Comparison of ENCODE assay signal across 8 mouse cellular contexts in genomic region chr7:131410416-131411058, GRCm38 (mm10). TPM values are rescaled to one million over a fixed set of nuclear protein-coding genes. Genes with fewer than 3 reads are reported as not detected.
DNase-seq lines count a peak whose midpoint lies in the region; ATAC-seq and TF ChIP-seq lines count a peak whose summit lies in the region.

Gene Ikzf5, minus strand, starts transcription at chr7:131410521.
Gene Acadsb, plus strand, starts transcription at chr7:131410601.

- TF ChIP-seq POLR2A in MEL (IDR thresholded peaks at IDR 0.05; ENCODE audit: control insufficient read depth in 1 of 2, insufficient read depth in 1 of 2, low read depth in 1 of 2, low read length in 2 of 2, poor library complexity in 1 of 2): peak; percentile 55 to 67; a peak in 2 of 4 replicates
- peak; percentile 82; the same call in 1 of the 2 replicates for TF ChIP-seq POLR2A in cerebellum, adult 2 months (IDR thresholded peaks at IDR 0.05; ENCODE audit: borderline replicate concordance, insufficient read depth, low read length)

- peaks cover 0 to 17% of the 10 kb centered on the region in 2 experiments; a peak in 2 of 4 replicates for H3K36me3 ChIP-seq in MEL (ENCODE audit: control insufficient read depth in 1 of 2, insufficient read depth in 2 of 2, low read length in 2 of 2)
- H3K36me3 ChIP-seq in forebrain, postnatal 0 days (ENCODE audit: insufficient read depth): no peaks in the 10 kb centered on the region
- H3K36me3 ChIP-seq in lung, embryonic 15.5 days: 0 out of 2 replicates have a peak, but pooled peaks cover 2% of the 10 kb centered on the region

- no peak for TF ChIP-seq EP300 in MEL (IDR thresholded peaks at IDR 0.05; ENCODE audit: low read depth in 1 of 2, low read length in 2 of 2)

- peak; percentile 99 for ATAC-seq in forebrain, postnatal 0 days
- peak; percentile 97 for ATAC-seq in lung, embryonic 15.5 days (ENCODE audit: borderline replicate concordance, extremely low read depth, low FRiP score, low TSS enrichment)

- no peak for TF ChIP-seq CTCF in MEL (IDR thresholded peaks at IDR 0.05 in 2 of 3, conservative IDR thresholded peaks at IDR 0.05 in 1 of 3; ENCODE audit: control insufficient read depth in 1 of 3, insufficient read depth in 1 of 3, low read depth in 2 of 3, low read length in 3 of 3, poor library complexity in 1 of 3, severe bottlenecking in 1 of 3)
- TF ChIP-seq CTCF in cerebellum, adult 2 months (IDR thresholded peaks at IDR 0.05; ENCODE audit: borderline replicate concordance, insufficient read depth, low read depth, low read length): no peak
- TF ChIP-seq CTCF in forebrain, postnatal 0 days (IDR thresholded peaks at IDR 0.05; ENCODE audit: low read depth): no peak

- no peaks in the 10 kb centered on the region for H3K9me3 ChIP-seq in MEL (replicated peaks; ENCODE audit: insufficient read depth, low read length)
- H3K9me3 ChIP-seq in forebrain, postnatal 0 days (ENCODE audit: low read length): no peaks in the 10 kb centered on the region
- no peaks in the 10 kb centered on the region for H3K9me3 ChIP-seq in lung, embryonic 15.5 days

- peaks cover 15% of the 10 kb centered on the region for H3K79me2 ChIP-seq in MEL (ENCODE audit: control insufficient read depth, insufficient read depth, low read length, poor library complexity)

- H3K4me2 ChIP-seq in forebrain, postnatal 0 days (ENCODE audit: low read depth): peak within 1 kb of the TSS; percentile 60
- peak within 1 kb of the TSS; percentile 79 for H3K4me2 ChIP-seq in lung, embryonic 15.5 days

- WGBS in cerebellum, adult 2 months: under 1% methylated on average over 42 of the region's 42 CpGs
- WGBS in forebrain, postnatal 0 days: under 1% methylated on average over 42 of the region's 42 CpGs
- WGBS in lung, embryonic 15.5 days: under 1% methylated on average over 42 of the region's 42 CpGs

- DNase-seq in MEL (ENCODE audit: low read depth, low spot score): peak; percentile 97
- DNase-seq in cerebellum, adult 2 months: peak; percentile 98 to 99
- peak; percentile 98 for DNase-seq in forebrain, postnatal 0 days
- peak; percentile 99 for DNase-seq in heart, postnatal 4 days
- DNase-seq in layer of hippocampus, adult 8-10 months (ENCODE audit: low spot score in 2 of 2): peak; percentile 98
- peak; percentile 98 for DNase-seq in ovary, adult 18-20 months (ENCODE audit: low spot score)
- peak; percentile 98 for DNase-seq in thymus, postnatal 0 days (ENCODE audit: low spot score)

- H3K27me3 ChIP-seq in MEL (ENCODE audit: control insufficient read depth in 1 of 2, insufficient read depth in 2 of 2, low read length in 2 of 2): no peaks in the 10 kb centered on the region
- H3K27me3 ChIP-seq in cerebellum, adult 2 months (ENCODE audit: control insufficient read depth, insufficient read depth, low read length): no peaks in the 10 kb centered on the region
- no peaks in the 10 kb centered on the region for H3K27me3 ChIP-seq in forebrain, postnatal 0 days (ENCODE audit: insufficient read depth, low read length)
- no peaks in the 10 kb centered on the region for H3K27me3 ChIP-seq in lung, embryonic 15.5 days

- peak within 1 kb of the TSS; percentile 35; the same call in 1 of the 2 replicates for H3K27ac ChIP-seq in MEL (ENCODE audit: control insufficient read depth, low read depth, low read length)
- H3K27ac ChIP-seq in cerebellum, adult 2 months (ENCODE audit: insufficient read depth, low read length): peak within 1 kb of the TSS; percentile 71
- peak within 1 kb of the TSS; percentile 76 for H3K27ac ChIP-seq in forebrain, postnatal 0 days (ENCODE audit: low read depth, low read length)
- H3K27ac ChIP-seq in lung, embryonic 15.5 days: peak within 1 kb of the TSS; percentile 94

- TF ChIP-seq RAD21 in MEL (IDR thresholded peaks at IDR 0.05; ENCODE audit: low read depth, low read length): no peak

- H3K9ac ChIP-seq in MEL (ENCODE audit: control insufficient read depth, low read depth, low read length, poor library complexity, severe bottlenecking): peak within 1 kb of the TSS; percentile 89
- peak within 1 kb of the TSS; percentile 84 for H3K9ac ChIP-seq in forebrain, postnatal 0 days
- peak within 1 kb of the TSS; percentile 72 for H3K9ac ChIP-seq in lung, embryonic 15.5 days

- peaks cover 3 to 5% of the 10 kb centered on the region in 2 experiments for H3K4me1 ChIP-seq in MEL (ENCODE audit: control insufficient read depth in 1 of 2, insufficient read depth in 2 of 2, low read length in 2 of 2)
- H3K4me1 ChIP-seq in cerebellum, adult 2 months (ENCODE audit: control insufficient read depth, insufficient read depth, low read length): no peaks in the 10 kb centered on the region; the same call in 1 of the 2 replicates
- peaks cover 16% of the 10 kb centered on the region for H3K4me1 ChIP-seq in forebrain, postnatal 0 days (ENCODE audit: insufficient read depth)
- peaks cover 16% of the 10 kb centered on the region for H3K4me1 ChIP-seq in lung, embryonic 15.5 days

- peak within 1 kb of the TSS; percentile 72 to 75 for H3K4me3 ChIP-seq in MEL (ENCODE audit: control insufficient read depth in 1 of 2, insufficient read depth in 1 of 2, low read depth in 2 of 2, low read length in 2 of 2)
- H3K4me3 ChIP-seq in cerebellum, adult 2 months (replicated peaks; ENCODE audit: insufficient read depth, low read depth, low read length): peak within 1 kb of the TSS; percentile 98
- H3K4me3 ChIP-seq in forebrain, postnatal 0 days (ENCODE audit: low read depth, low read length): peak within 1 kb of the TSS; percentile 73
- H3K4me3 ChIP-seq in lung, embryonic 15.5 days: peak within 1 kb of the TSS; percentile 63

TF ChIP-seq in MEL, 35 proteins besides CTCF, POLR2A, EP300 and RAD21 (continues in another document):
- TF ChIP-seq TBP (IDR thresholded peaks at IDR 0.05; ENCODE audit: low read depth, low read length): no peak
- TF ChIP-seq RCOR1 (IDR thresholded peaks at IDR 0.05; ENCODE audit: low read depth, low read length): no peak
- peak; percentile 60; the same call in 1 of the 2 replicates for TF ChIP-seq NRF1 (IDR thresholded peaks at IDR 0.05; ENCODE audit: insufficient read depth, low read depth, low read length, poor library complexity, severe bottlenecking)
- no peak for TF ChIP-seq CHD1 (IDR thresholded peaks at IDR 0.05; ENCODE audit: low read depth, low read length)
- no peak for TF ChIP-seq USF2 (IDR thresholded peaks at IDR 0.05; ENCODE audit: borderline replicate concordance in 1 of 2, insufficient read depth in 1 of 2, low read depth in 1 of 2, low read length in 2 of 2)
- no peak for TF ChIP-seq MAFK (IDR thresholded peaks at IDR 0.05; ENCODE audit: borderline replicate concordance, low read depth, low read length)
- peak; percentile 59; the same call in 1 of the 2 replicates for TF ChIP-seq POLR2AphosphoS2 (IDR thresholded peaks at IDR 0.05; ENCODE audit: low read length)
- TF ChIP-seq TCF12 (IDR thresholded peaks at IDR 0.05; ENCODE audit: low read depth, low read length): peak; percentile 63
- no peak for TF ChIP-seq MAX (IDR thresholded peaks at IDR 0.05; ENCODE audit: low read length)
- TF ChIP-seq ELF1 (IDR thresholded peaks at IDR 0.05; ENCODE audit: low read depth, low read length): 0 out of 2 replicates have a peak, but pooled peaks have one; percentile 50
- TF ChIP-seq MEF2A (IDR thresholded peaks at IDR 0.05; ENCODE audit: extremely low read depth, insufficient replicate concordance, low read depth, low read length, poor library complexity, severe bottlenecking): no peak
- TF ChIP-seq BHLHE40 (IDR thresholded peaks at IDR 0.05; ENCODE audit: borderline replicate concordance, low read depth, low read length): no peak
- TF ChIP-seq POLR2AphosphoS5 (IDR thresholded peaks at IDR 0.05; ENCODE audit: borderline replicate concordance, low read depth, low read length): no peak
- TF ChIP-seq ZC3H11A (IDR thresholded peaks at IDR 0.05; ENCODE audit: low read depth, low read length): no peak
- peak; percentile 94 for TF ChIP-seq SIN3A (IDR thresholded peaks at IDR 0.05; ENCODE audit: low read length)
- TF ChIP-seq MAZ (IDR thresholded peaks at IDR 0.05; ENCODE audit: low read depth, low read length): no peak; the same call in 1 of the 2 replicates
- no peak for TF ChIP-seq E2F4 (IDR thresholded peaks at IDR 0.05; ENCODE audit: borderline replicate concordance, low read depth, low read length)
- no peak for TF ChIP-seq ZMIZ1 (IDR thresholded peaks at IDR 0.05; ENCODE audit: low read depth, low read length)
- TF ChIP-seq JUND (IDR thresholded peaks at IDR 0.05; ENCODE audit: low read depth, low read length): no peak
- TF ChIP-seq HCFC1 (IDR thresholded peaks at IDR 0.05; ENCODE audit: low read depth, low read length): peak; percentile 90
- no peak for TF ChIP-seq MYC (IDR thresholded peaks at IDR 0.05; ENCODE audit: low read depth, low read length)
- peak; percentile 60; the same call in 1 of the 2 replicates for TF ChIP-seq NELFE (IDR thresholded peaks at IDR 0.05; ENCODE audit: low read depth, low read length)

RNA-seq across cellular contexts. Expression of gene Ikzf5, which starts in this region (rescaled TPM):
- total RNA-seq in MEL (2012; rRNA removed): 8.3 and 8.8 TPM in 2 replicates
- 10 to 100 TPM; 28.5 to 65.4 TPM for polyA plus RNA-seq in MEL (2012; ENCODE audit: insufficient read depth in 1 of 2, insufficient read length in 2 of 2, low read depth in 1 of 2, low replicate concordance in 2 of 2, missing spikeins in 1 of 2)
- 18.7 and 19.2 TPM in 2 replicates for polyA plus RNA-seq in cerebellum, adult 2 months (2012; rRNA removed)
- 18.8 and 20.8 TPM in 2 replicates for total RNA-seq in forebrain, postnatal 0 days (2014; rRNA removed)
- polyA plus RNA-seq in forebrain, postnatal 0 days (2015; fragmentation: Nextera tagmentation; extraction: Ambion mirVana): 10.0 and 10.5 TPM in 2 replicates
- total RNA-seq in heart, postnatal 4 days (2021): 10 to 100 TPM; 28.8 to 31.1 TPM
- 10 to 100 TPM; 47.0 to 53.1 (median 50.9) TPM for total RNA-seq in layer of hippocampus, adult 8-10 months (2022)
- polyA plus RNA-seq in lung, embryonic 15.5 days (2015; fragmentation: Nextera tagmentation; extraction: Ambion mirVana): 13.1 and 13.2 TPM in 2 replicates
- polyA plus RNA-seq in thymus, postnatal 0 days (2015; fragmentation: Nextera tagmentation; extraction: Ambion mirVana): 16.2 and 16.3 TPM in 2 replicates

RNA-seq across cellular contexts. Expression of gene Acadsb, which starts in this region (rescaled TPM):
- 11.3 and 11.4 TPM in 2 replicates for total RNA-seq in MEL (2012; rRNA removed)
- 10 to 100 TPM in 1 of 2 experiments, not detected in 1; 20.7 TPM for polyA plus RNA-seq in MEL (2012; ENCODE audit: insufficient read depth in 1 of 2, insufficient read length in 2 of 2, low read depth in 1 of 2, low replicate concordance in 2 of 2, missing spikeins in 1 of 2)
- 29.8 and 36.7 TPM in 2 replicates for polyA plus RNA-seq in cerebellum, adult 2 months (2012; rRNA removed)
- 56.7 and 80.3 TPM in 2 replicates for total RNA-seq in forebrain, postnatal 0 days (2014; rRNA removed)
- 51.6 and 73.3 TPM in 2 replicates for polyA plus RNA-seq in forebrain, postnatal 0 days (2015; fragmentation: Nextera tagmentation; extraction: Ambion mirVana)
- 10 to 100 TPM; 62.5 to 67.0 TPM for total RNA-seq in heart, postnatal 4 days (2021)
- 100 to 1,000 TPM in 2 of 4 experiments, 10 to 100 TPM in 2; 94.7 to 113 (median 102) TPM for total RNA-seq in layer of hippocampus, adult 8-10 months (2022)
- 183 and 192 TPM in 2 replicates for polyA plus RNA-seq in lung, embryonic 15.5 days (2015; fragmentation: Nextera tagmentation; extraction: Ambion mirVana)
- polyA plus RNA-seq in thymus, postnatal 0 days (2015; fragmentation: Nextera tagmentation; extraction: Ambion mirVana): 37.3 and 37.8 TPM in 2 replicates

Comparison
In these comparisons a context has a peak if more than half of its experiments do, and no peak if none do; other contexts are left out.
1. Peak in every context shown above with its lines: DNase-seq, ATAC-seq, H3K4me3 ChIP-seq and H3K27ac ChIP-seq.
2. H3K27ac ChIP-seq: peak in every context shown above with its lines; median percentile 94 in lung, embryonic 15.5 days; 76 in forebrain, postnatal 0 days; 71 in cerebellum, adult 2 months; 35 in MEL.